In the genomic region with DNA sequence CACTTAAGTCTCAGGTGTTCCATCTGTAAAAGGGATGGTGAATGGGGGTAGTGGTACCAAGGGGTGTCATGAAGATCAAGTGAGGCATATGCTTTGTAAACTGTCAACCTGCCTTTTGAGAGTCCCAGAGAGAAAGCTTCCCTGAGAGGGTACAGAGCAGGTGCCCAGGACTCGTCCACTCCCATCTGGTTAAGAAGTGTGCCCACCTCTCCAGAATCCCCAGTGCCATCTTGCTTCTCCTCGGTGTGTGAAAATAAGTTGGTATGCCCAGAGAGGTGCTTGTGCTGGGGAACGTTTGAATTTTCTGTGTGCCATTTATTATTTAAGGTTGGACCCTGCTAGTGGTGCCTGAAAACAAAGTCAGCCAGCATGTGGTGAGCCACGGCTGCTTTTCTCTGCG, we compare ENCODE assay signal across 9 mouse cellular contexts. TPM values are rescaled to one million over a fixed set of nuclear protein-coding genes. Genes with fewer than 3 reads are reported as not detected.
DNase-seq lines count a peak whose midpoint lies in the region; ATAC-seq and TF ChIP-seq lines count a peak whose summit lies in the region.
"Had no signal": no experiment of that assay in that cellular context is flagged by ENCODE, and none has a peak within 500 bp of the region (broad histone marks: within the 10 kb centered on the region; RNA-seq: fewer than 3 reads in every experiment).

No protein-coding gene starts in this region.

- no peaks in the 10 kb centered on the region for H3K9me3 ChIP-seq in heart, embryonic 11.5 days (replicated peaks; ENCODE audit: control insufficient read depth, low read length)
- H3K9me3 ChIP-seq in hindbrain, embryonic 11.5 days (ENCODE audit: control insufficient read depth, low read length) = no peaks in the 10 kb centered on the region

- H3K27ac ChIP-seq in heart, embryonic 11.5 days (ENCODE audit: low read depth, low read length) = 0 out of 2 replicates have a peak overlapping the region, but pooled peaks have one; percentile 22
- H3K27ac ChIP-seq in cortical plate, adult 2 months (ENCODE audit: insufficient read depth, low read length) = no peak overlapping the region
- H3K27ac ChIP-seq in hindbrain, embryonic 11.5 days (ENCODE audit: low read depth, low read length) = no peak overlapping the region
- no peak overlapping the region for H3K27ac ChIP-seq in macrophage

- no peak for TF ChIP-seq CTCF in cortical plate, adult 2 months (IDR thresholded peaks at IDR 0.05; ENCODE audit: extremely low read depth, insufficient read depth, low read length)

- H3K79me2 ChIP-seq in macrophage (ENCODE audit: inconsistent target) = peaks cover 66% of the 10 kb centered on the region

- peaks cover 63% of the 10 kb centered on the region for H3K4me1 ChIP-seq in heart, embryonic 11.5 days (ENCODE audit: control insufficient read depth, insufficient read depth, low read length)
- peaks cover 36% of the 10 kb centered on the region for H3K4me1 ChIP-seq in cortical plate, adult 2 months (ENCODE audit: control insufficient read depth, insufficient read depth, low read length)
- H3K4me1 ChIP-seq in hindbrain, embryonic 11.5 days (replicated peaks; ENCODE audit: control insufficient read depth, insufficient read depth, low read length) = peaks cover 17% of the 10 kb centered on the region

- peak overlapping the region; percentile 87 for H3K4me2 ChIP-seq in heart, embryonic 11.5 days
- H3K4me2 ChIP-seq in hindbrain, embryonic 11.5 days (replicated peaks; ENCODE audit: low read depth, low read length) = peak overlapping the region; percentile 54

- H3K4me3 ChIP-seq in heart, embryonic 11.5 days (ENCODE audit: low read depth, low read length) = peak overlapping the region; percentile 96
- peak overlapping the region; percentile 80 for H3K4me3 ChIP-seq in cortical plate, adult 2 months (ENCODE audit: insufficient read depth, low read length)
- peak overlapping the region; percentile 92 for H3K4me3 ChIP-seq in hindbrain, embryonic 11.5 days (ENCODE audit: low read depth, low read length)
- peak overlapping the region; percentile 95; the same call in 1 of the 2 replicates for H3K4me3 ChIP-seq in macrophage (ENCODE audit: inconsistent target)

- 66% methylated on average over 5 of the region's 5 CpGs for WGBS in heart, embryonic 11.5 days (ENCODE audit: insufficient replicate concordance)
- 54% methylated on average over 5 of the region's 5 CpGs for WGBS in hindbrain, embryonic 11.5 days
- WGBS in macrophage (ENCODE audit: missing documents) = 71% methylated on average over 5 of the region's 5 CpGs

- TF ChIP-seq POLR2A in cortical plate, adult 2 months (IDR thresholded peaks at IDR 0.05; ENCODE audit: extremely low read depth, insufficient read depth, low read length) = no peak

- no peaks in the 10 kb centered on the region for H3K27me3 ChIP-seq in heart, embryonic 11.5 days (ENCODE audit: control insufficient read depth, insufficient read depth, low read length)
- H3K27me3 ChIP-seq in hindbrain, embryonic 11.5 days (ENCODE audit: control insufficient read depth, insufficient read depth, low read length) = no peaks in the 10 kb centered on the region

- H3K9ac ChIP-seq in heart, embryonic 11.5 days (ENCODE audit: low read depth, low read length) = peak overlapping the region; percentile 97; the same call in 1 of the 2 replicates
- peak overlapping the region; percentile 97; the same call in 1 of the 2 replicates for H3K9ac ChIP-seq in hindbrain, embryonic 11.5 days (ENCODE audit: low read depth, low read length)

- no peaks in the 10 kb centered on the region for H3K36me3 ChIP-seq in heart, embryonic 11.5 days (ENCODE audit: control insufficient read depth, insufficient read depth, low read length)
- H3K36me3 ChIP-seq in hindbrain, embryonic 11.5 days (ENCODE audit: control insufficient read depth, insufficient read depth, low read length) = no peaks in the 10 kb centered on the region
- H3K36me3 ChIP-seq in macrophage (ENCODE audit: inconsistent target) = no peaks in the 10 kb centered on the region

- ATAC-seq in heart, embryonic 11.5 days (replicated peaks; ENCODE audit: insufficient number of reproducible peaks, low FRiP score, low TSS enrichment) = no peak
- ATAC-seq in hindbrain, embryonic 11.5 days (ENCODE audit: low FRiP score) = no peak
- no peak for ATAC-seq in erythroblast, adult 5-6 weeks (replicated peaks; ENCODE audit: low FRiP score, poor library complexity, severe bottlenecking)

- DNase-seq in heart, adult 8-10 months (ENCODE audit: low spot score) = no peak
- no peak for DNase-seq in hindbrain, embryonic 11.5 days (ENCODE audit: low spot score)
- DNase-seq in ovary, postnatal 36 days (ENCODE audit: low spot score) = no peak
- DNase-seq in thymus, postnatal 4 days = no peak
- DNase-seq: thymus, postnatal 25 days had no signal

RNA-seq across cellular contexts. Expression of gene Myl9, which starts 52.5 kb away (rescaled TPM):
- 2,229 and 2,268 TPM in 2 replicates for polyA plus RNA-seq in heart, embryonic 11.5 days (2014; fragmentation: Nextera tagmentation; extraction: Ambion mirVana)
- 10 to 100 TPM; 40.0 to 70.3 (median 65.6) TPM for total RNA-seq in heart, adult 8-10 months (2022)
- polyA plus RNA-seq in cortical plate, adult 2 months (2012; rRNA removed) = 46.3 and 47.7 TPM in 2 replicates
- polyA plus RNA-seq in hindbrain, embryonic 11.5 days (2014; fragmentation: Nextera tagmentation; extraction: Ambion mirVana) = 96.1 and 133 TPM in 2 replicates
- 10 to 100 TPM in 1 of 26 experiments, 1 to 10 TPM in 1, not detected in 24; 3.5 to 24.6 TPM for total RNA-seq in macrophage (2018; cell fraction: chromatin; rRNA removed)
- total RNA-seq in macrophage (2018; cell fraction: cytosol; rRNA removed) = under 1 TPM in 1 of 26 experiments, not detected in 25; 0.05 TPM
- 1 to 10 TPM in 1 of 26 experiments, not detected in 25; 6.0 TPM for total RNA-seq in macrophage (2018; cell fraction: nucleus; rRNA removed)
- polyA plus RNA-seq in macrophage (2018) = 0.40 TPM in 1 of 3 replicates, not detected in the others
- 1.3 and 4.4 TPM in 2 replicates for total RNA-seq in erythroblast, adult 5-6 weeks (2015; ENCODE audit: low replicate concordance)
- total RNA-seq in erythroblast, adult 5-6 weeks (2017; ENCODE audit: low replicate concordance) = 0.60 and 2.5 TPM in 2 replicates

Comparison
In these comparisons a context has a peak if more than half of its experiments do, and no peak if none do; other contexts are left out.
1. RNA of gene Myl9, which starts 52.5 kb away (polyA plus RNA-seq): 2,229 to 2,268 TPM in heart, embryonic 11.5 days, 96.1 to 133 TPM in hindbrain, embryonic 11.5 days and 46.3 to 47.7 TPM in cortical plate, adult 2 months; 0.40 TPM in macrophage; every median in the first group is over 10 times any median in the second.
2. Peak in every context shown above with its lines, with median percentiles within 50 percentile points of each other: H3K4me3 ChIP-seq.